Mouse (Mus musculus): ENCODE measurements around the gene Rrp12. TPM values are rescaled to one million over a fixed set of nuclear protein-coding genes. Genes with fewer than 3 reads are reported as not detected.
"Not testable (repeated sequence)": the region's sequence is repeated elsewhere in the genome, so short reads cannot be mapped to it uniquely, and the experiment has no call there.

Rrp12 gene
- polyA plus RNA-seq, 1 experiment from 2014 or later, result 17.9 TPM

DNA sequence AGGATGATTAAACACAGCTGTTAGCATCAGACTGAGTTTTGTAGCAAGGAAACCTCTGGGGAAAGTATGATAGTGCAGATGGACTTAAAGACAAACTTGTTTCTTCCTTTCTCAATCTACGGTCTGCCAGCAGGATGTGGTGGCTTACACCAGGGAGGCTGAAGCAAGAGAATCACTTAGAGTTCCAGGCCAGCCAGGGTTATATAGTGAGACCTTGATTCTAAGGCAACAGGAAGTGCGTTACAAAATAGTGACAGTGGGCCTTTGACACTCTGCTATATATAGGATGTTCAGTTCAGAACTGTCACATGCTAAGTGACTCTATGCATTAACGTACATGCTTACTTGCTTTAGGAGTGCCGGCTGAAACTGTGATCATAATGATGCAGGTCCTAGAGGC, 20.9 kb upstream of the Rrp12 start:
- DNase-seq (ENCODE audit: low read depth, low spot score), result no peak
- no peak for TF ChIP-seq CTCF (IDR thresholded peaks at IDR 0.05)
- ChIA-PET CTCF (no interaction called here), POLR2A (no interaction called here)
- in situ Hi-C loops (cut with MboI; ENCODE audit: low pct_unique_long_range_greater_than_20kb), result no loop called here
- ATAC-seq, result no peak
- no peaks in the 10 kb centered on the region for H3K27me3 ChIP-seq

DNA sequence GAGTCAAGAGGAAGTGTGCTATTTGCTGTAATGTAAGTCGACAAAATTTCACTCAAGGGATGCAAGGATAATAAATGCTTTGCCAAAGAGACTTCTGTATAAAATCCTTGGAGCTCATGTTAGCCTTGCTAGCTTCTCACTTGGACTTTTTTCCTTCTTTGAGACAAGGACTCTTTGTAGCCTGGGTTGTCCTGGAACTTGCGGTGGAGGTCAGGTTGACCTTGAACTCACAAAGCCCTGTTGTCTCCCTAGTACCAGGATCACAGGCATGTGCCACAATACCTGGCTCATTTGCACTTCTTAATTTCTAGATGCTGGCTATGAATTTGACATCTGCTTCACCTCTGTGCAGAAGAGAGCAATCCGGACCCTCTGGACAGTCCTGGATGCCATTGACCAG, 19.3 kb upstream of the Rrp12 start:
- H3K27me3 ChIP-seq, result no peaks in the 10 kb centered on the region
- in situ Hi-C loops (cut with MboI; ENCODE audit: low pct_unique_long_range_greater_than_20kb), result no loop called here
- DNase-seq (ENCODE audit: low read depth, low spot score) (no peak), ATAC-seq (no peak)
- no peak for TF ChIP-seq CTCF (IDR thresholded peaks at IDR 0.05)
- ChIA-PET POLR2A (no interaction called here), CTCF (no interaction called here)

DNA sequence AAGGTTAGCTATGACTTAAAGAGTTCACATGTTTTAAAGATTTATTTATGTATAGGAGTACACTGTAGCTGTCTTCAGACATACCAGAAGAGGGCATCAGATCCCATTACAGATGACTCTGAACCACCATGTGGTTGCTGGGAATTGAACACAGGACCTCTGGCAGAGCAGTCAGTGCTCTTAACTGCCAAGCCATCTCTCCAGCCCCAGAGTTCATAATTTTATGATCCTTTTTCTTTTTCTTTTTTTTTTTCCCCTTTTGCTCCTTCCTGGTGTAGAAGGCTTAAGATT, 18.6 kb upstream of the Rrp12 start:
- TF ChIP-seq CTCF (IDR thresholded peaks at IDR 0.05), result peak; percentile 53
- DNase-seq (ENCODE audit: low read depth, low spot score); H3K27me3 ChIP-seq; ATAC-seq; in situ Hi-C loops (cut with MboI; ENCODE audit: low pct_unique_long_range_greater_than_20kb): not testable (repeated sequence)
- CTCF ChIA-PET, result interaction anchor here (1.1 kb wide), 2 partner anchors 15 to 18 kb away, joined by 3 to 4 read pairs; no protein-coding TSS in a partner anchor
- POLR2A ChIA-PET, result interaction anchor here (1.0 kb wide), 1 partner anchor 17 kb away, joined by 3 read pairs; no protein-coding TSS in a partner anchor

DNA sequence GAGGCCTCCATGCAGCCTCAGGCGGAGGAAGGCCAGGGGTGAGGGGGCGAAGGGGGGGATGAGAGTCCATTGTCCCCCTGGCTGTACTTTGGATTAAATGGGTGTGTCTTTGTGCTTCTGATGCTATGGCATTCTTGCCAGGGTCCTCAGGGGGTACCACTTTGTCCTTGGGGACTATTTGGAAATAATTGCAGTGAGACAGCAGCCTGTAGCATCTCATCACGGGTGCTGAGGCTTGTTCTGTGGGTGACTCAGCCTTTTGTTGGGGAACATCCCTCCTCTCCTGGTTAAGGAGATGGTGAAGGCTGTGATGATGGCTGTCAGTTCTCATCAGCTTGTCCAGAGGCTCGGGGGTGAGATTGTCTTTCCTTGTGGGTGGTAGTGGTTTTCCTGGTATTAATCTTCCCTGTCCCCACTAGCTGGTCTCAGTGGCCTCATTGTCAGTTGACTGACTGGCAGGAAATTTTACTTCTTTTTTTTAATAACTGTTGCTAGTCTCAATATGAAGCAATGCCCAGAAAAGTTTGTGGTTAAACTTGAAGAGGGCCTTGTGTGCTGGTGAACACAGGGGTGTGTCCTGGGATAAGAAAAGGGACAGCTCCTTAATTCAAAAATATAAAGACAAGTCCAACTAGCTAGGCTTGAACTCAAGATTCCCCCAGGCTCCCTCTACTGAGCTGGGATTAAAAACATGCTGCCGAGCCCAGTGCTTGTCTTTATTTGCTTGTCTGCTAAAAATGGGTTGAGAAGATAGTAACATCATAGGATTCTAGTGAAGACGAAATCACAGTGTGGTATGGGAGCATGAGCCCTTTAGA, 18.0 kb upstream of the Rrp12 start:
- DNase-seq (ENCODE audit: low read depth, low spot score) (no peak), ATAC-seq (no peak)
- TF ChIP-seq CTCF (IDR thresholded peaks at IDR 0.05), result no peak
- ChIA-PET CTCF (interaction anchor here (0.6 to 1.4 kb wide), 6 partner anchors 8 to 596 kb away, joined by 3 to 8 read pairs (median 4); no protein-coding TSS in a partner anchor), POLR2A (interaction anchor here (0.9 to 1.2 kb wide), 3 partner anchors 17 to 38 kb away, joined by 3 read pairs; no protein-coding TSS in a partner anchor)
- H3K27me3 ChIP-seq, result no peaks in the 10 kb centered on the region
- in situ Hi-C loops (cut with MboI; ENCODE audit: low pct_unique_long_range_greater_than_20kb), result no loop called here

DNA sequence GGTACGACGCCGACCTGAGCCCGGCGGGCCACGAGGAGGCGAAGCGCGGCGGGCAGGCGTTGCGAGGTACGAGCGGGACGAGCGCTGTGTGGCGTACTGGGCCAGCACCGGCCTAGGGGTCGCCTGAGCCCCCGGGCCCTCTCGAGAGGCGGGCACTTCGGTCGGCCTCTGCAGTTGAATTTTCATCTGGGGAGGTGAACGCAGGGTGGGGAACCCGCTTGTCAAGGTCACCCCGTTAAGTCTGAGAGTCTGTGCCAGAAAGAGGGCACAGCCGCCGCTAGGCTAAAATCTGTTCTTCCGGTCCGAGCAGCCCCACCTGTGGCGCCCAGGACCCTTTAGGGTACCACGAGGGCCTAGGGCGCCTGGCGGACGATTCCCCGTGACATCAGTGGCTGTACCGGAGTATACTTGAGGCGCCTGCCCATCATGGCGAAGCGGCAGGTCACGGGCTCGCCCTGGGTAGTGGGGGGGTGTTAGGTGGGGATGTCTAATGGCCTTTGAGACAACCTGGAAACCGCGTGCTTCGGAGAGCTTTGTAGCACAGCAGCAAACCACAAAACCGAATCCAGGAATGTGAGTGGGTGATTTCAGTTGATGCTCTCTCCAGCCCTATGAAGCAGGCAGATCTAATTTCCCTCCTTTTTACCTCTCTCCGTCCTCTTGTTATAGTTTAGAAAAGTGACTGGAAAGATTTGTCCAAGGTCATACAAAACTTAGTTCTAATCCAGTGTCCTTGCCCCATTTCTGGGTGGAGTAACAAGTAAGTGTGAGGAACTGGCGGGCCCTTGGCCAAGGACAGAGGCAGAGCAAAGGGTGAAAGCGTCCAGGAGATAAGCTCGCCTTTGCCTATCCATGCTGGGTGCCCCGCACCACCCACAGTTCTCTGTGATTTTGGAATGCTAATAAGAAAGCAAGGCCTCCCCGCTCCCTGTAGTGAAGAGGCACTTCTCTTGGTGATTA, 16.4 kb upstream of the Rrp12 start:
- CTCF ChIA-PET, result interaction anchor here (0.9 to 1.9 kb wide), 5 partner anchors 10 to 114 kb away, joined by 3 to 8 read pairs (median 4); no protein-coding TSS in a partner anchor
- TF ChIP-seq CTCF (IDR thresholded peaks at IDR 0.05), result no peak
- POLR2A ChIA-PET, result interaction anchor here (0.5 to 1.1 kb wide), 6 partner anchors 21 to 371 kb away, joined by 3 to 9 read pairs (median 3); partner anchors contain the start of genes Exosc1 and Zdhhc16
- ATAC-seq (peak; percentile 31), DNase-seq (ENCODE audit: low read depth, low spot score) (no peak)
- no peaks in the 10 kb centered on the region for H3K27me3 ChIP-seq
- in situ Hi-C loops (cut with MboI; ENCODE audit: low pct_unique_long_range_greater_than_20kb), result no loop called here

DNA sequence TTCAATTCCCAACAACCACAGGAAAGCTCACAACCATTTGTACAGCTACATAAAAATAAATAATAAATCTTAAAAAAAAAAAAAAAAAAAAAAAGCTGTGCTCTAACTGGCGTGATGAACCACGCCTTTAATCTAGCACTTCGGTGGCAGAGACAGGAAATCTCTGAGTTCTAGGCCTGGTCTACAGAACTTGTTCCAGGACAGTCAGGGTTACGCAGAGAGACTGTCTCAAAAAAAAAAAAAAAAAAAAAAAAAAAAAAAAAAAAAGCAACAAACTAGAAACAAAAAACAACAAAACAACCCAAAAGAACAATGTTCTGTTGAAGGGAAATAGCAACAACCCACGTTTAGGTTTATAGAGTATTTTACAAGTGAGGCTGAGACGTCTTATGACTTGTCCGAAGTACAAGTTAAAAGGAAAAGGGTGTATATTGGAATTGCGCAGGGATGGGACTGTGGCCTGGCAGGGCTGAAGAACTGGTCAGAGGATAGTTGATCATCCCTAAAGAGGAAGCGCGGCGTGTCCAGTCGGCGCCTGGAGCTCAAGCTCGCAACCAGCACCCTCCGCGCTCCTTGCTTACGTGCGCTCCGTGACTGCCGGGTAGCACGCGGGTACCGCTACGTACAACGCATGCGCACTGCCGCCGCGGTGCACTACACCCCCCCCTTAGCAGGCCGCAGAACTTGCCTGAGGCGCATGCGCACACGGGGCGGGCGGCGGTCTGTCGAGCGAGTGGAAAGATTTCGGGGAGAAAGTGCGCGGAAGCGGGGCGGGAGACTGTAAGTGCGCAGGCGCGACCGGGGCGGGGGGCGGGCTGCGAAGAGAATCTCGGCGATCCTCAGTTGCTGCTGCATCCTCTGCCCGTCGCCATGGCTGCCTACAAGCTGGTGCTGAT, 15.5 kb upstream of the Rrp12 start, which contains the start of gene Pgam1:
Gene Pgam1, plus strand, starts transcription at position 746 of the 896 bp plus-strand sequence.
- TF ChIP-seq CTCF (IDR thresholded peaks at IDR 0.05), result no peak
- POLR2A ChIA-PET, result interaction anchor here (0.6 to 1.4 kb wide), 3 partner anchors 8 to 26 kb away, joined by 6 to 9 read pairs (median 7); no protein-coding TSS in a partner anchor
- no peaks in the 10 kb centered on the region for H3K27me3 ChIP-seq
- CTCF ChIA-PET, result interaction anchor here (1.0 to 1.9 kb wide), 3 partner anchors 10 to 14 kb away, joined by 3 to 4 read pairs (median 3); no protein-coding TSS in a partner anchor
- DNase-seq (ENCODE audit: low read depth, low spot score) (peak; percentile 82), ATAC-seq (peak; percentile 78)
- in situ Hi-C loops (cut with MboI; ENCODE audit: low pct_unique_long_range_greater_than_20kb), result no loop called here

DNA sequence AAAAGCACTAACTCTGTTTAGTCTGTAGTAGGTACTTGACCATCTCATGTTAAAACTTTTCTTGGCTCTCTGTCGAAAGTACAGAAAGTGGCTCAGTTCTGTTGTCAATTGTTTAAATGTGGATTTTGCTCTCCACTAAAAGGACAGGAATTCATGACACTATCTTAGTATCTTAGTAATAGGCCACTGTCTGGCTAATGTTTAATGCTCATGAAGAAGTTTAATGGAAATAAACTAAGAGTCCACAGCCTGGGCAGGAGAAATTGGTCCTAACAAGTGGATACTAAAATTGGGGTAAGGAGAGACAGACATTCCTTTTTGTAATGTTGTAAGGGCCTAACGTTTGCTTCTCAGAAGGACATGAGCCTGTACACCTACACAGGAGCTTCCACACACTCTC, 14.4 kb upstream of the Rrp12 start:
- CTCF ChIA-PET, result interaction anchor here (1.0 to 1.9 kb wide), 3 partner anchors 9 to 12 kb away, joined by 3 to 4 read pairs (median 3); no protein-coding TSS in a partner anchor
- no peak for ATAC-seq
- POLR2A ChIA-PET, result interaction anchor here (1.4 kb wide), 1 partner anchor 22 kb away, joined by 7 read pairs; no protein-coding TSS in a partner anchor
- DNase-seq (ENCODE audit: low read depth, low spot score), result no peak
- H3K27me3 ChIP-seq, result no peaks in the 10 kb centered on the region
- no peak for TF ChIP-seq CTCF (IDR thresholded peaks at IDR 0.05)
- in situ Hi-C loops (cut with MboI; ENCODE audit: low pct_unique_long_range_greater_than_20kb), result no loop called here

DNA sequence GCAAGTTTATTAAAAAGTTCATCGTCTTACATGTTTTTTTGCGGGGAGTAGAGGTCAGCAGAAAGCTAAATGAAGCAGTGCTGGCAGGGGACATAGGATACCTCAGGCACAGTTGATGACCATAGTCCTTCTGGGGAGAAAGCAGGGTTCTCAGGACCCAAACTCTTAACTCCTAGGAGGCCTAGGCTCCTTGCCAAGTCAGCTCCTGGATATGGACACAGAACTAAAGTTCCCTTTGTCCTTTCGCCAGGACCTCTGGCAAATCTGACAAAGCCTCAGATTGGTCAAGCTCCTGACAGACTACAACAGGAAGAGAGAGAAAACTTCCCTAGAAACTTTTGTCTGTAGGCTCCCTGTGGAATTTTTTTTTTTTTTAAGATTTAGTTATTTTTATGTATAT, 12.8 kb upstream of the Rrp12 start:
- no peak for TF ChIP-seq CTCF (IDR thresholded peaks at IDR 0.05)
- H3K27me3 ChIP-seq, result no peaks in the 10 kb centered on the region
- no peak for DNase-seq (ENCODE audit: low read depth, low spot score)
- ATAC-seq, result no peak
- in situ Hi-C loops (cut with MboI; ENCODE audit: low pct_unique_long_range_greater_than_20kb), result no loop called here
- POLR2A ChIA-PET, result no interaction called here
- CTCF ChIA-PET, result no interaction called here

DNA sequence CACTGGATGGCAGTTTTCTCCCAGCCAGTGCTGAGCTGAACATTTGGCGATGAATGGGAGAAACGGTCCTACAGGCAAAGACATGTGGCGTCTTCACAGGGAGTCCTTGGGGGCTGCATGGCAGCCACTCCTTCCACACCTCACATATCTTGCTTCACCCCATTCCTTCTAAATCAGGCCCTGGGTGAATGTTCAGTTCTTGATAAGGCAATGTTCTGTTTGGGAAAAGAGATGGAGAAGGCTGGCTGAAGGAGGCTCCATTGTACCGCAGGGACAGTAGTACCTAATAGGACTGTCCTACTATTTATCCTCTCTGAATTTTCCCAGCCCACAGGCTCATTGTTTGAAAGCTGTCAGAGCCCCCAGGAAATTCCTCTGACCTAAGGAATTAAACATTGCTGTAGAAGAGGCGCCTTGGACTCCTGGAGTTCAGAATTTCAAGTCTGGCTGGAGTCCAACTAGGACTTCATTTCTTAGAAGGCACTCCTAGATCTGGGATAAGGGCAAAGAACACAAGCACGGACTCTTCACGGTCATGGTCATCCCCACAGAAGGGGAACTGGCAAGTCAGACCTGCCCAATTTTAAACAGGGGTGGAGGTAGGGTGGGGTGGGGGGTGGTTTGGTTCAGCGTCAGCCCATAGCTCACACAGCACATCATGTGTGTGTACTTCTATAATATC, 11.2 kb upstream of the Rrp12 start:
- ChIA-PET CTCF (interaction anchor here (0.9 to 1.5 kb wide), 2 partner anchors 9 to 119 kb away, joined by 4 read pairs; no protein-coding TSS in a partner anchor), POLR2A (no interaction called here)
- no peaks in the 10 kb centered on the region for H3K27me3 ChIP-seq
- ATAC-seq, result no peak
- no peak for TF ChIP-seq CTCF (IDR thresholded peaks at IDR 0.05)
- in situ Hi-C loops (cut with MboI; ENCODE audit: low pct_unique_long_range_greater_than_20kb), result no loop called here
- DNase-seq (ENCODE audit: low read depth, low spot score), result no peak

All from Patski (cell line).